Mouse (Mus musculus): ENCODE results near the gene Tomm7. TPM values are rescaled to one million over a fixed set of nuclear protein-coding genes. Genes with fewer than 3 reads are reported as not detected.

Gene Tomm7
- polyA plus RNA-seq, 1 experiment from 2014 or later: 110 TPM

- Histone ChIP-seq H3K4me2 (no peak overlapping the region), H3K4me1 (replicated peaks) (no peaks in the 10 kb centered on the region), H3K9me3 (replicated peaks) (no peaks in the 10 kb centered on the region), H3K27ac (no peak overlapping the region), H3K27me3 (no peaks in the 10 kb centered on the region), H3K36me3 (peaks cover 86% of the 10 kb centered on the region), H3K4me3 (no peak overlapping the region), H3K9ac (no peak overlapping the region)
- ATAC-seq (replicated peaks; ENCODE audit: insufficient number of reproducible peaks, insufficient read depth, low FRiP score, low read depth): no peak
- 87% methylated on average over 5 of the region's 5 CpGs for WGBS
These were observed 29.1 kb downstream of the Tomm7 start for GRCm38 (mm10) chr5:23814841-23815240.

DNA sequence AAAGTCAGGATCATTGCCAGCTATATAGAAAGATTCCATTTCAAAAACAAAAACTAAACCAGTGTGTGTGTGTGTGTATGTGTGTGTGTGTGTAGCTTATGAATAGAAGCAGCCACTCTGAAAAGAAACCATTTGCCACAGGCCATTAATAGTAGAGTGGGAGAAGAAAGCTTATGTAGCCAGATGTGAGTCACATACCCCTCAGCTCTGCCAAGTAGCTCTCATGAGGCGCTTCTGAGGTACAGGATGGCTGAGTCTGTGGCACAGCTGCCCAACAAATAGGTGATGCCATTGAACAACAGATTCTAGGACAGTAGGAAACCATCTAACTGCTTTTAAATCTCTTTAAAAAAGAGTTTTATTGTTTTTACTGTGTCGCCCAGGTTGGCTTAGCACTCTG, 51.2 kb downstream of the Tomm7 start:
- H3K4me3 ChIP-seq: no peak overlapping the region
- 88% methylated on average over 2 of the region's 2 CpGs for WGBS
- H3K36me3 ChIP-seq: peaks cover 31% of the 10 kb centered on the region
- H3K27me3 ChIP-seq: no peaks in the 10 kb centered on the region
- peaks cover 8% of the 10 kb centered on the region for H3K4me1 ChIP-seq (replicated peaks)
- H3K9ac ChIP-seq: no peak overlapping the region
- H3K4me2 ChIP-seq: no peak overlapping the region
- ATAC-seq (replicated peaks; ENCODE audit: insufficient number of reproducible peaks, insufficient read depth, low FRiP score, low read depth): no peak
- no peak overlapping the region for H3K27ac ChIP-seq
- H3K9me3 ChIP-seq (replicated peaks): no peaks in the 10 kb centered on the region

GRCm38 (mm10) chr5:23789078-23789612, 54.8 kb downstream of the Tomm7 start:
- Histone ChIP-seq H3K4me1 (replicated peaks) (peaks cover 11% of the 10 kb centered on the region), H3K36me3 (peaks cover 20% of the 10 kb centered on the region; the same call in 1 of the 2 replicates), H3K27me3 (no peaks in the 10 kb centered on the region), H3K4me2 (no peak overlapping the region), H3K27ac (no peak overlapping the region), H3K9me3 (replicated peaks) (no peaks in the 10 kb centered on the region), H3K9ac (no peak overlapping the region), H3K4me3 (no peak overlapping the region)
- 81% methylated on average over 4 of the region's 4 CpGs for WGBS
- no peak for ATAC-seq (replicated peaks; ENCODE audit: insufficient number of reproducible peaks, insufficient read depth, low FRiP score, low read depth)

Other genes starting within 250 kb of the Tomm7 start
- 39.7 and 40.5 TPM in 2 replicates for gene Srpk2, start 159.5 kb downstream of the Tomm7 start, polyA plus RNA-seq (2015; fragmentation: Nextera tagmentation; extraction: Ambion mirVana)
- gene Pus7, start 60.5 kb downstream of the Tomm7 start, polyA plus RNA-seq (2015; fragmentation: Nextera tagmentation; extraction: Ambion mirVana): 18.1 and 22.6 TPM in 2 replicates
- gene Rint1, start 56.5 kb downstream of the Tomm7 start, polyA plus RNA-seq (2015; fragmentation: Nextera tagmentation; extraction: Ambion mirVana): 26.0 and 27.3 TPM in 2 replicates
- 33.9 and 34.5 TPM in 2 replicates for gene Fam126a, start 186.5 kb upstream of the Tomm7 start, polyA plus RNA-seq (2015; fragmentation: Nextera tagmentation; extraction: Ambion mirVana)

All from heart, embryonic 15.5 days (tissue).